Mouse (Mus musculus) neural tube, embryonic 10.5 days (tissue): Measurements from ENCODE around the gene Zcchc12.
A peak's percentile ranks its signal among the peaks of the same experiment; 100 is the strongest.

Experiments
- DNase-seq: peaks from one replicate; pipeline ENCODE4 v3.0.0-alpha.2; 2017; ENCODE audit warnings: low spot score; ENCODE audit errors: extremely low spot score

Zcchc12 gene

DNA sequence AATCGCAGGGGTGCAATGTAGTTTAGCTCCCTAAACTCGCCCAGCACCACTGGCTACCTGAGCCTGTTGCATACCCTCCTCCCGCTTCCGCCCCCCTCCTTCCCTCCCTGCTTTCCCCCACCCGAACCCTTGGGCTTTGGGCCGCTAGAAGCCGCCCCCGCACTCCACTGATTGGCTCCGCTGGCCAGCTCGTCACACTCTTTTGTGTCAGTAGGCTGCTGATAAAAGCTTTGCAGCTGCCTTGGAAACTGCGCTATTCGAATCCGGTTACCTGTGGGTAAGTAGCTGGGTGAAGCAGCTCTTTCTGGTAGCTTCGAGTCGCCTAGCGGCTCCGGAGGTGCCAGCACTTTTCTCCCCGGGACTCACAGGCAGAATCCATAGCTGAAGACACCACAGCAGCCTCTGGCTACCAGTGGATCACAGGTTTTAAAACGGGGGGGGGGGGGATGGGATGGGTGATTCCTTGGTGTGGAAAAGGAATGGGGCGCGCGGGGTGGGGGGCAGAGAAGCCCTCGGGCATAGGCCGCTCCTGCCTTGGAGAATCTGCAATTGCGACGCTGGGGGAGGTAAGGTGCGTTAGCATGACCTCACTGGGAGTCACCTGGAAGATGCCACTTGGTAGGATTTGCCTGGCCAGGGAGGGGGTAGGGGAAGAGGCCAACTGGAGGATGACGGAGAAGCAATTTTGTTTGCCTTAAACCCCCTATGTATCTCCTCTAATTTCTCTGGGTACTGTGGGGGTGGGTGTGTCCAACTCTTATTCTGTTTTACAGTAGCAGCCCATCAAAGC is at the start of gene Zcchc12:
Zcchc12 (plus strand) TSS at position 169 of the 790 bp plus-strand sequence.
- peak; percentile 30 for DNase-seq

DNA sequence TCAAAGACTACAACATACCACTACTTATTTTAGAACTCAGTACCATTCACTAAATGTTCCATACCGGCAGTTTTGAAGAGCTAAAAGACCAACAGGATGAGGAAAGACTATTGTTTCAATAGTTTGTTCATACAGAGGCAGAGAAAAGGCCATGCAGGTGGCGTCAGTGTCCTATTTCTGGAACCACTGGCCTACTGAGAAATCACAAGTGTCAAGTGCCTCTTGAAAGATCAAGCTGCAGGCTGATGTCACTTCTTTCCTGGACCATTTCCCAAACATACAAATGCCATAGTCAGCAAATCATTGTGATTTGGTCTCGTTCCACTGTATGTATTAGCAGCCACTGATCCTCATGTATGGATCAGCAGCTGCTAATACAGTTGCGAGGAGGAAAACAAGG is 49.0 kb upstream of the Zcchc12 start:
- no peak for DNase-seq

DNA sequence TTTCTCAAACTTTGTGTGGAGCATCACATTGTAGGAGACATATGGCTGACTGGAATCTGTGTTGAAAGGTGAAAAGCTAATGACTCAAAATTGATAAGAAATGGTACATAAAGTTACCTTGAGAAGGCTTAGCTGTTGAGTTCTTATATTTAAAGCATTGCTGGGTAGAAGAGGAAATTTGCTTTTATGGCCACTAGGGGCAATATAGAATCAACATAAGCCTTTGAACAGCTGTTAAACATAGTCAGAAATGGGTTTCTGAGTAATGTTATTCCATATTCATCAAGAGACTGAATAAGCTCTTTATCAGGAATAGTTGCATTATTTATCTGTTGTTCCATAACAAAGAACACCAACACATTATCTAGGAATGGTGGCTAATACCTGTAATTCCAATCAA is 45.6 kb upstream of the Zcchc12 start:
- DNase-seq = no peak

DNA sequence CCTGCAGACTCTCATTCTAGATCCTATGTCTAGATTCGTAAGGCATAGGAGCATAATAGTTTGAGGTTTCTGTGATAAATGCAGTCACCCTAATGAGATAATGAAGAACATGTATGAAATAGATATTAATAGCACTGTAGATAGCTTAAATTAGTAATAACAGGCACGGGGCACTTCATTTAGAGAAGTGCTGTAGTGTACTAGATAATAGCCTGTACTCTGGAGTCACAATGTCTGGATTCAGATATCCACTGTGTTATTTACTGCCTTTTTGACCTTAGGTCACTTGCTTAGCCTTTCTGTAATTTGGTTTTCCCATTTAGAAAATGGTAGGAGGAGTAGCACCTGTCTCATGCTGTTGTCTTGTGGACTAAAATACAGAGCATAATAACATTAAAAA is 39.0 kb upstream of the Zcchc12 start:
- DNase-seq = no peak

DNA sequence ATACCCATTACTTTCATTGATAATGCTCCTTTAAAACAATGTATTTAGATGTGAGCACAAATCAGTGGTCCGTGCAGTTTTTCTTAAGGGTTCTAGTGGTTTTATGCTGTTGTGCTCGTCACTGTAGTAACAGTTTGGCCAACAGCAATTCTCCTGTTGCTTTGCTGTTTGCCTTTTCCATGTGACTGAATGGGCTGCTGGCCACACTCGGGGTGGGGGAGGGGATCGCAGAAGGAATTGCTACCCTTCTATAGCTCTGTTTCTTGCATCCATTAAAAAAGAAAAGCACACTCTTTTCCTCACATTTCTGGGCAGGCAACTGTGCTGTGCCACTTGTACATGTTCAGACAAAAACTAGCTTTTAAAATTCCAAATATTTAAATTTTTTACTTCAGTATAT is 34.1 kb upstream of the Zcchc12 start:
- no peak for DNase-seq

DNA sequence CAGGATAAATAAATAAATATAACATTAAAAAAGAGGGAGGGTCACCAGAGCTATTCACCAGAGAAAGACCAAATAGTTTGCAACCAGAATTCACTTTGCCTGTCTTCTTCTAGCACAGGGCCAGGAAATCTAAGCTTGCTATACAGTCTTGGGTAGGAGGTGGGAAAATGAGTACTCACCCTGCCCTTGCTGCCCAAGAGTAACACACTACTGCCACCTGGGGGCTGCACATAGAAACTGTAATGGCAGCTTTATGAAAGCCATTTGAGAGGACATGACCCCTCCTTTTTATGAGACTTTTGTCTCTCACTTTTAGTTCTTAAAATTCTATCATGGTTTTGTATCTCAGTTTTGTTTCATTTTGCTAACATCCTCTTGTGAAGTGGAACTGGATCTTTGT is 12.1 kb upstream of the Zcchc12 start:
- DNase-seq = no peak

DNA sequence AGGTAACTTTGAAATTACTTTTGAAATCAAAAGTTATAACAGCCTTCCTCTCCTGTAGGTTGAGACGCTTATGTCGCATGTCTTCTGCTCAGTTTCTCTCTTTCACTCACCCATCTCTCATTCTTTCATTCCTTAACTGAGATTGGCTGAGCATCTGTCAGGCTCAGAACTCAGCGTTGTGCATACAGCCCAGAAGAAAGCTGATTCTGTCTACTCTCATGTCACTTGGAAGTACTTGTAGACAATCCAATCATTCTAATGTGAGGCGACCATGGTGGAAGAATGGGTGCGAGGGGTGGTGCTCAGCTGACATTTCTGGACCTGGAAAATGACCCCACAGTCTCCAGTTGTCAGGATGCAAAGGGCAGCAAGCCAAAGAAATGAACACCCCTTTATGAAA is 9.7 kb upstream of the Zcchc12 start:
- no peak for DNase-seq

DNA sequence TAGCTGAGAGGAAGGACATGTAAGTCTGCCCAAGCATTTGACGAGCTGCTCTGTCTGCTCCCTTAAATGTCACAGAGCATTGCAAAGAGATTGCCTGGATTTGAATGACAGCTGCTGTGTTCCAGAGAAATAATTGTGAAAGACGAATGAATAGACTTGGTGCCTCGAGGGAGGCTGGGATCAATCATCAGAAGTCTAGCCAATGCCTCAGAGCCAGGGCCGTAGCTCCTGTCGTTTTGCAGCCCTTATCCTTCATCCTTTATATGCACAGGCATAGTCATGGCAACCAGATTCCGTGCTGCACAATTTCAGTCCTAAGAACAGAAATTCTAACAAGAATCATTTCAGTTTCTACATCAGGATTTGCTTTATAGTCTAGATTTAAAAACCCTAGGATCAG is 9.3 kb upstream of the Zcchc12 start:
- no peak for DNase-seq

DNA sequence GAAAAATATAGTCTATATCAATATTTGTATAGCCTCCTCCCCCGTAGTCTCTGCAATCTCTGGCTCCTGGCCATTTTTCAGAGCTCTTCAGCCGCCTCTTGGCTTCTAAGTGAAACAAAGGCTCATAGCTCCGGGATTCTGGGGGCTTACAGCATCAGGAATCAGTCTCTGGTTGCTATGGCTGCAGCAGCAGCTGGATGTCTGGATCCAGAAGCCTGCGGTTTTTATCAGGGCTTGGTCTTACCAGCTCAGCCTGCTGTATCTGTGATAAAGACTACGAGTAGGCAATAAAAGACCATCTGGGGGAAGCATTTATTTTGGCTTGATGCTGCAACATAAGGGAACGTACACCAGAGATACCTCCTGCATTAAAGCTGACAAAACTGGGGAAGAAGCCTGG is 1.8 kb upstream of the Zcchc12 start:
- no peak for DNase-seq

DNA sequence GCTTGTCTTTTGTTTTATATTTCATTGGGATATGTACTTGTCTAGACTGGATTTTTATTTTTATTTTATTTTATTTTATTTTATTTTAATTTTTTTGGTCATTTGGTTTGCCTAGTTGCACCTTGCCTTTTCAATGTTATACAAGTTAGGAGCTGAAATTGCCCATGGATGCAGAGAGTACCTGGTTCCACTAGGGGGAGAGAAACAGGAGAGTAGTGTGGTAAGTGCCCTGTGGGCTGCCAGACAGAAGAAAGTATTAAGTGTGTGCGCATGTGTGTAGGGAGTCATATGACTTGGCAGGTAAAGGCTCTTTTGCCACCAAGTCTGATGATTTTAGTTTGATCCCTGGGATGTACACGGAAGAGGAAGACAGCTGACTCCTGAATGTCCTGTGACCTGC is 13.8 kb downstream of the Zcchc12 start:
- no peak for DNase-seq

DNA sequence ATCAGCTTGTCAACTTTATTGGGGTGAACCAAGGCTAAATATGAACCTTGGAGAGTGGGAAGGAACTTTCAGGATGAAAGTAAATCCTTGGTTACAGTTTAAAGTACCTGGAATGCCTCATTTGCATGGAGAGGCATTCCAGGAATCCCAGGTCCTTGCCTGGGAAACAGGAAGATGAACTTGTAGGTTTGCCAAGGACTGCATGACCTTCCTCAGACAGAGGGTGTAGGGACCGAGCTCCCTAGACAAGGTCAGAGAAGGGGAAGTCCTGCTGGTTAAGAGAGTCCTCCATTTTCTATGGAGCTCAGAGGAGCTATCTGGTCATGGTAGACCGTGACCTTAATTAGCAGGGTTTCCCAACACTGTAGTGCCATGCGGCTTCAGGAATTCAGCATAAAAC is 15.5 kb downstream of the Zcchc12 start:
- DNase-seq = no peak

DNA sequence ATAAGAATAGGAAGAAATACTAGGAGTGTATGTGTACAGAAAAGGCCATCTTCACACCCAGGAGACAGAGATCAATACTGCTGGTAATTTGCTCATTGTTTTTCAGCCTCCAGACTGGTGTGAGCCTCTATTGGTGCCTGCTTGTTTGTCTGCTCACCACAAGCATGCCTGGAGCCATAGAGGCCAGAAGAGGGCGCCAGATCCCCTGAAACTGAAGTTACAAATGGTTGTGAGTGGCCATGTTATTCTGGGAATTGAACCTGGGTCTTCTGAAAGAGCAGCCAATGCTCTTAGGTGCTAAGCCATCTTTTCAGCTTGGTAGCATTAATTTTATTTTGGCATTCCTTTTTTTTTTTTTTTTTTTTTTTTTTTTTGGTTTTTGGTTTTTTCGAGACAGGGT is 25.7 kb downstream of the Zcchc12 start:
- no peak for DNase-seq

DNA sequence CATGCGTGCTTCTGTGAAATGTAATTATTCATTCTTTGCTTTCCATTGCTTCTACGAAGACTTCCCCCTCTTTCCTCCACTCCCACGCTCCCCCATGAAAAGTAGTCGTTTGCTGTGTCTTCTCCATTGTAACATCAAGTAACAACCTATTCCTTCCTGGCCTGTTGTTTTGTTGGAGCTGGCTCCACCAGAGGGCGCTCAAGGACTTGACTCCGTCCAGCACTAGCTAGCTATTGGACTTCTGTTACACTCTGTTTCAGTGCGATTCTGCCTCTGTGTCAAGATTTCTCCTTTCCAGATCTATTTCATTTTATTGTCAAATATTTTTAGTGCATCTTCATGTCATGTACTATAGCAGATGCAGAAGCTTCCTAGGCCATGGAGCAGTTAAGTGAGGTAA is 30.1 kb downstream of the Zcchc12 start:
- DNase-seq = peak; percentile 53

DNA sequence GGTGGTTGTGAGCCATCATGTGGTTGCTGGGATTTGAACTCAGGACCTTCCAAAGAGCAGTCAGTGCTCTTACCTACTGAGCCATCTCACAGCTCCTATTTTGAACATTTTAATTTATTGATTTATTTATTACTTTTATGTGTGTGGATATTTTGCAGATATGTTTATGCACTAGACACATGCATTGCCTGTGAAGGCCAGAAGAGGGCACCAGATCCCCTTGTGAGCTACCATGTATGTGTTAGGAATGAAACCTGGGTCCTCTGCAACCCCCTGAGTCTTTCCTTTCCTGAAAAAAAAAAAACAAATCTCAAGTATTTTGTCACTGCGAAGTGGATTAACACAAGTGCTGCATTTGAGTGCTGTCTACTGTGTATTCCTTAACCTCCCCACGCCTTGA is 30.9 kb downstream of the Zcchc12 start:
- DNase-seq = peak; percentile 27

DNA sequence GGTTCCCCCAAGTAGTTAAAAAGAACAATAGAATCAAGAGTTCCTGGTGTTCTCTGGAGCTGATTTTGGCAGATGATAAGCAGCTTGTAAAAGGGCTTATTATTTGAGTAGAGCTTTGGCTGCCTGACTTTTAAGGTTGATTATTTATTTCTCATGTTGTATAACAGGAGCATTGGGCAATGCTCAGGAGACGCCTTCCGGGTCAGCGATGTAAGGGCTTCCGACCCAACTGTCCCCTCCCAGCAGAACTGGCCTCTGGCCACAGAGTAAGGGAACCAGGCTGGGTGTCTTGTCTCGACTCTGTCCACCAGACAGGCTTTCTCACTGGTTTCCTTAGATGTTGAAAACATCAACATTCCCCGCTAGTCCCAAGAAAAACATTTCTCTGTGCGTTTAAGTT is 33.2 kb downstream of the Zcchc12 start:
- no peak for DNase-seq

DNA sequence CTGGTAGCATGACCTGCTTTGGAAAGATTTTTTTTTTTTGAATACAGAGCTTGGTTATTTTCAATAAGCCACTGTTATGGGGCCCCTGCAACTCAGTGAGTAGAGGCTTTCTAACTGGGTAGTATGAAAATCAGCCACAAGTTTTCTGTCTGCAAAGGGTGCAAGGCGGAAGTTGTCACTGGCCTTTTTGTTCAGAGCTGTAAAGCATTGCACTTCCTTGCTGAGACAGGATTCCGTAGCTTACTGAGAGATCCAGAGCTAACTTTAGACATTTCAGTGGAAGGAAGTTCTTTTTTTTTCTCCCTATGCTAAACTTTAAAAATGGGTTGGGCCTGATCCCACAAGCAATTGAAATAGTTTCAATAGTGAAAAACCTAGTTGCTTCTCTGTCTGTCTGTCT is 33.6 kb downstream of the Zcchc12 start:
- DNase-seq = no peak

DNA sequence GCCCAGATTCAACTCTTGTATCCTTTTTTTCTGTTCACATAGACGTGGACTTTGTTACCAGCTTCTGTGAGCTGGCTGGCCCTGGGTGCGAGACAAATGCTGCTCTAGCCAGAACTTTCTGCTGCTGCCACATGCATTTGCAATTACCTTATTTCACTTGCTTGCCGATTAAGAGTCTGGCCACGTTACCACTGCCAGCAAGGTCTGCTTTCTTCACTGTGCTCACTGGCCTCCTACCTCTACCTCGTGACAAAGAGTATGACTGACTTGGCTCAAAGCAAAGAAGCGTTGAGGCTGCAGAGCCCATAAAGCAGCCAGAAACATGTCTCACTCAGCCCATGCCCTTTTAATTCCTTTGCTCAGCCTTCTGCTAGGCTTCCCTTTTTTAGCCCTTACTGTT is 39.9 kb downstream of the Zcchc12 start:
- no peak for DNase-seq
